Mouse (Mus musculus): ENCODE measurements around the gene Ankrd11. TPM values are rescaled to one million over a fixed set of nuclear protein-coding genes. Genes with fewer than 3 reads are reported as not detected.
A peak's percentile ranks its signal among the peaks of the same experiment; 100 is the strongest.

Gene Ankrd11
- polyA plus RNA-seq, 1 experiment from 2014 or later, result 21.2 TPM

- Histone ChIP-seq H3K27ac (ENCODE audit: low read depth) (no peak overlapping the region), H3K4me2 (ENCODE audit: low read depth, low read length) (no peak overlapping the region), H3K4me1 (ENCODE audit: insufficient read depth) (peaks cover 2% of the 10 kb centered on the region; the same call in 1 of the 2 replicates), H3K27me3 (ENCODE audit: insufficient read depth, low read length) (0 out of 2 replicates have a peak, but pooled peaks cover 5% of the 10 kb centered on the region), H3K36me3 (replicated peaks; ENCODE audit: insufficient read depth, low read length) (no peaks in the 10 kb centered on the region), H3K9me3 (ENCODE audit: low read length) (no peaks in the 10 kb centered on the region), H3K9ac (replicated peaks) (no peak overlapping the region), H3K4me3 (ENCODE audit: low read depth, low read length) (no peak overlapping the region)
- ATAC-seq (no peak), DNase-seq (no peak)
- TF ChIP-seq CTCF (IDR thresholded peaks at IDR 0.05; ENCODE audit: low read depth) (no peak), EP300 (IDR thresholded peaks at IDR 0.05; ENCODE audit: low read depth) (no peak)
- WGBS (ENCODE audit: insufficient replicate concordance), result 36% methylated on average over 3 of the region's 3 CpGs
Observed at GRCm38 (mm10) chr8:122844161-122844560, 197.9 kb downstream of the Ankrd11 start.

GRCm38 (mm10) chr8:122836696-122837095, 205.4 kb downstream of the Ankrd11 start:
- H3K36me3 ChIP-seq (replicated peaks; ENCODE audit: insufficient read depth, low read length), result no peaks in the 10 kb centered on the region
- no peaks in the 10 kb centered on the region for H3K27me3 ChIP-seq (ENCODE audit: insufficient read depth, low read length)
- H3K9me3 ChIP-seq (ENCODE audit: low read length), result no peaks in the 10 kb centered on the region
- DNase-seq (no peak), ATAC-seq (peak; percentile 87)
- WGBS (ENCODE audit: insufficient replicate concordance), result 73% methylated on average over 13 of the region's 13 CpGs
- no peak overlapping the region for H3K4me2 ChIP-seq (ENCODE audit: low read depth, low read length)
- H3K4me1 ChIP-seq (ENCODE audit: insufficient read depth), result 0 out of 2 replicates have a peak, but pooled peaks cover 3% of the 10 kb centered on the region
- TF ChIP-seq EP300 (IDR thresholded peaks at IDR 0.05; ENCODE audit: low read depth) (no peak), CTCF (IDR thresholded peaks at IDR 0.05; ENCODE audit: low read depth) (no peak)
- no peak overlapping the region for H3K4me3 ChIP-seq (ENCODE audit: low read depth, low read length)
- H3K27ac ChIP-seq (ENCODE audit: low read depth), result no peak overlapping the region
- H3K9ac ChIP-seq (replicated peaks), result no peak overlapping the region

GRCm38 (mm10) chr8:122836199-122836598, 205.9 kb downstream of the Ankrd11 start:
- DNase-seq (no peak), ATAC-seq (peak; percentile 4; the same call in 1 of the 2 replicates)
- H3K27ac ChIP-seq (ENCODE audit: low read depth), result no peak overlapping the region
- TF ChIP-seq CTCF (IDR thresholded peaks at IDR 0.05; ENCODE audit: low read depth) (no peak), EP300 (IDR thresholded peaks at IDR 0.05; ENCODE audit: low read depth) (no peak)
- 79% methylated on average over 12 of the region's 12 CpGs for WGBS (ENCODE audit: insufficient replicate concordance)
- H3K4me1 ChIP-seq (ENCODE audit: insufficient read depth), result 0 out of 2 replicates have a peak, but pooled peaks cover 3% of the 10 kb centered on the region
- no peak overlapping the region for H3K4me2 ChIP-seq (ENCODE audit: low read depth, low read length)
- no peaks in the 10 kb centered on the region for H3K36me3 ChIP-seq (replicated peaks; ENCODE audit: insufficient read depth, low read length)
- H3K9ac ChIP-seq (replicated peaks), result no peak overlapping the region
- H3K27me3 ChIP-seq (ENCODE audit: insufficient read depth, low read length), result no peaks in the 10 kb centered on the region
- no peak overlapping the region for H3K4me3 ChIP-seq (ENCODE audit: low read depth, low read length)
- H3K9me3 ChIP-seq (ENCODE audit: low read length), result no peaks in the 10 kb centered on the region

- H3K9me3 ChIP-seq (ENCODE audit: low read length), result no peaks in the 10 kb centered on the region
- H3K4me1 ChIP-seq (ENCODE audit: insufficient read depth), result peaks cover 3% of the 10 kb centered on the region; the same call in 1 of the 2 replicates
- H3K27me3 ChIP-seq (ENCODE audit: insufficient read depth, low read length), result no peaks in the 10 kb centered on the region
- ATAC-seq, result peak; percentile 58
- peak; percentile 86 for DNase-seq
- H3K9ac ChIP-seq (replicated peaks), result no peak overlapping the region
- H3K36me3 ChIP-seq (replicated peaks; ENCODE audit: insufficient read depth, low read length), result no peaks in the 10 kb centered on the region
- no peak overlapping the region for H3K27ac ChIP-seq (ENCODE audit: low read depth)
- WGBS (ENCODE audit: insufficient replicate concordance), result 24% methylated on average over 8 of the region's 8 CpGs
- no peak overlapping the region for H3K4me3 ChIP-seq (ENCODE audit: low read depth, low read length)
- TF ChIP-seq CTCF (IDR thresholded peaks at IDR 0.05; ENCODE audit: low read depth) (peak; percentile 91), EP300 (IDR thresholded peaks at IDR 0.05; ENCODE audit: low read depth) (no peak)
- no peak overlapping the region for H3K4me2 ChIP-seq (ENCODE audit: low read depth, low read length)
Observed at GRCm38 (mm10) chr8:122834971-122835370, 207.1 kb downstream of the Ankrd11 start.

GRCm38 (mm10) chr8:122834416-122834815, 207.7 kb downstream of the Ankrd11 start:
- H3K27ac ChIP-seq (ENCODE audit: low read depth), result no peak overlapping the region
- 78% methylated on average over 8 of the region's 8 CpGs for WGBS (ENCODE audit: insufficient replicate concordance)
- no peak overlapping the region for H3K4me2 ChIP-seq (ENCODE audit: low read depth, low read length)
- TF ChIP-seq CTCF (IDR thresholded peaks at IDR 0.05; ENCODE audit: low read depth), result no peak
- TF ChIP-seq EP300 (IDR thresholded peaks at IDR 0.05; ENCODE audit: low read depth), result no peak
- H3K4me3 ChIP-seq (ENCODE audit: low read depth, low read length), result no peak overlapping the region
- no peak for ATAC-seq
- H3K9me3 ChIP-seq (ENCODE audit: low read length), result no peaks in the 10 kb centered on the region
- DNase-seq, result no peak
- H3K27me3 ChIP-seq (ENCODE audit: insufficient read depth, low read length), result no peaks in the 10 kb centered on the region
- H3K36me3 ChIP-seq (replicated peaks; ENCODE audit: insufficient read depth, low read length), result no peaks in the 10 kb centered on the region
- no peak overlapping the region for H3K9ac ChIP-seq (replicated peaks)
- peaks cover 3% of the 10 kb centered on the region; the same call in 1 of the 2 replicates for H3K4me1 ChIP-seq (ENCODE audit: insufficient read depth)

Other genes starting within 250 kb of the Ankrd11 start
- 0.05 TPM in 1 of 2 replicates, not detected in the other for gene Cdh15, start 194.3 kb downstream of the Ankrd11 start, polyA plus RNA-seq (2015; fragmentation: Nextera tagmentation; extraction: Ambion mirVana)
- 16.9 and 18.3 TPM in 2 replicates for gene Spg7, start 20.7 kb upstream of the Ankrd11 start, polyA plus RNA-seq (2015; fragmentation: Nextera tagmentation; extraction: Ambion mirVana)
- gene Rpl13, start 60.1 kb upstream of the Ankrd11 start, polyA plus RNA-seq (2015; fragmentation: Nextera tagmentation; extraction: Ambion mirVana), result 811 and 871 TPM in 2 replicates
- gene Cpne7, start 75.1 kb upstream of the Ankrd11 start, polyA plus RNA-seq (2015; fragmentation: Nextera tagmentation; extraction: Ambion mirVana), result 0.06 TPM in 2 replicates
- 2.4 and 4.0 TPM in 2 replicates for gene Sult5a1, start 116.0 kb upstream of the Ankrd11 start, polyA plus RNA-seq (2015; fragmentation: Nextera tagmentation; extraction: Ambion mirVana)
- gene Dpep1, start 144.0 kb upstream of the Ankrd11 start, polyA plus RNA-seq (2015; fragmentation: Nextera tagmentation; extraction: Ambion mirVana), result 0.99 and 1.2 TPM in 2 replicates
- 57.5 and 60.0 TPM in 2 replicates for gene Chmp1a, start 170.5 kb upstream of the Ankrd11 start, polyA plus RNA-seq (2015; fragmentation: Nextera tagmentation; extraction: Ambion mirVana)
- 0.32 and 0.66 TPM in 2 replicates for gene Spata33, start 170.6 kb upstream of the Ankrd11 start, polyA plus RNA-seq (2015; fragmentation: Nextera tagmentation; extraction: Ambion mirVana)
- 8.7 TPM in 2 replicates for gene Cdk10, start 182.6 kb upstream of the Ankrd11 start, polyA plus RNA-seq (2015; fragmentation: Nextera tagmentation; extraction: Ambion mirVana)
- 4.2 and 6.6 TPM in 2 replicates for gene Spata2l, start 194.0 kb upstream of the Ankrd11 start, polyA plus RNA-seq (2015; fragmentation: Nextera tagmentation; extraction: Ambion mirVana)
- gene Zfp276, start 211.9 kb upstream of the Ankrd11 start, polyA plus RNA-seq (2015; fragmentation: Nextera tagmentation; extraction: Ambion mirVana), result 4.9 and 5.5 TPM in 2 replicates
- 3.9 and 4.5 TPM in 2 replicates for gene Vps9d1, start 212.1 kb upstream of the Ankrd11 start, polyA plus RNA-seq (2015; fragmentation: Nextera tagmentation; extraction: Ambion mirVana)